Mouse (Mus musculus): ENCODE data around the gene Gng5. TPM values are rescaled to one million over a fixed set of nuclear protein-coding genes. Genes with fewer than 3 reads are reported as not detected.
A peak's percentile ranks its signal among the peaks of the same experiment; 100 is the strongest.

Gene Gng5
- polyA plus RNA-seq (2015; fragmentation: Nextera tagmentation; extraction: Ambion mirVana) = 826 and 839 TPM in 2 replicates

DNA sequence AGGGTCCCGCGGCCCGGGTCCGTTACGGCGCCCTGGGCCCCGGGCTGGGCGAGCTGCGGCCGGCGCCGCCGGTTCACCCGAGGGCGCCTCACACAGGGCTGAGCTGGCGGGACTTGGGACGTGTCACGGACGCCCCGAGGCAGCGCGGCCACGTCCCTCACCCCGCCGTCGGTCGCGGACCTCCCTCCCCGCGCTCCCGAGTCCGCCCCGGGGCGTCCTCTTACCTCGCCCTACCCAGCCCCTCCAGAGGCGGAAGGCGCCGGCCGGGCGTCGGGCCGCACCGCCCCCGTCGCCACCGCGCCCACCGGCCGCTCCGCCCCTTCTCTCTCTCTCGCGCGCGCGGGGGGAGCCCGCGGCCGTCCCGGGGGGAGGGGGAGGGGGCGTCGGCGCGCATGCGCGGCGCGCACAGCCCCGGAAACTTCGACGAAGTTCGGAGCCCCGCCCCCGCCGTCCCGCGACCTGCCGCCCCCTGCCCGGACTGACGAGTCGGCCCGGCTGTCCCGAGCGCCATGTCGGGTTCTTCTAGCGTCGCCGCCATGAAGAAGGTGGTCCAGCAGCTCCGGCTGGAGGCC lies at the start of gene Gng5, which contains the start of gene Spata1:
TSS of gene Gng5 (plus strand) at position 377 of the 572 bp plus-strand sequence.
TSS of gene Spata1 (minus strand) at position 323 of the 572 bp plus-strand sequence.
- Histone ChIP-seq H3K4me2 (replicated peaks) (peak within 1 kb of the TSS; percentile 64), H3K4me1 (peaks cover 17% of the 10 kb centered on the region), H3K9me3 (replicated peaks) (no peaks in the 10 kb centered on the region), H3K27me3 (no peaks in the 10 kb centered on the region), H3K36me3 (peaks cover 11% of the 10 kb centered on the region; the same call in 1 of the 2 replicates), H3K9ac (peak within 1 kb of the TSS; percentile 94), H3K4me3 (replicated peaks) (peak within 1 kb of the TSS; percentile 76), H3K27ac (replicated peaks) (peak within 1 kb of the TSS; percentile 96)
- under 1% methylated on average over 67 of the region's 88 CpGs for WGBS
- ATAC-seq (ENCODE audit: insufficient number of reproducible peaks, low FRiP score, low TSS enrichment, low read depth) = peak; percentile 96

DNA sequence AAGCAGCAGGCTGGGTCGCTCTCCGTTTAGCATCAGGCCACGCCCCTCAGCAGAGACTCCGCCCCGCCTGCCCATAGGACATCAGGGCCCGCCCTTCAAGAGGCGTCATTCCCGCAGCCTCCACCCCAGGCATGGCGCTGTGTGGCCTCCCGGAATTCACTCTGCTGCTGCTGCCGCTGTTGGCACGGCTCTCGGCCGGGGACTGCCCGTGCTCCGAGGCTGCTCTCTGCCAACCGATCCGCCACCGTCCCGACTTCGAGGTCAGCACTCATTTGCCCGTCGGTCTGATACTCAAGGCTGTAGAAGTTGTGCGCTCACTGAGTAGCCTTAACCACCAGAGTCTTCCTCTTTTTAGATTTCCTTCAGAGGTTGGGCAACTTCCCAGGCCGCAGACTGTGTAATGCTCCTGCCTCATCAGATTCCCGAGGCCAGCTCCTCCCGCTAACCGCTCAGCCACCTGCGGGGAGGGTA lies 49.2 kb upstream of the Gng5 start:
- H3K27ac ChIP-seq (replicated peaks) = peak overlapping the region; percentile 90

DNA sequence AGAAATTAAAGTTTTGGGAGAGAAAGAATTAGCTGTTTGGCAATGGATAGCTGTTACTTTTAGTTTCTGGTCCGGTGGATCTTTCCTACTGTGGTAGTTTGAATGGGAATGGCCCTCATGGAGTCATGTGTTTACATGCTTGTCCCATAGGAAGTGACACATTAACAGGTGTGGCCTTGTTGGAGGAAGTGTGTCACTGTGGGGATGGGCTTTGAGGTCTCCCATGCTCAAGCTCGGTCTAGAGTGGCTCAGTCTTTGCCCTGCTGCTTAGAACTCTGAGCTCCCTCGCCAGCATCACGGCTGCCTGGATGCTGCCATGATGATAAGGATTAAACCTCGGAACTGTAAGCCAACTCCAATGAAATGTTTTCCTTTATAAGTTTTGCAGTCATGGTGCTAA lies 48.2 kb upstream of the Gng5 start:
- no peak overlapping the region for H3K4me2 ChIP-seq (replicated peaks)
- no peak overlapping the region for H3K9ac ChIP-seq
- peaks cover 9% of the 10 kb centered on the region; the same call in 1 of the 2 replicates for H3K4me1 ChIP-seq
- no peak for ATAC-seq (ENCODE audit: insufficient number of reproducible peaks, low FRiP score, low TSS enrichment, low read depth)
- H3K9me3 ChIP-seq (replicated peaks) = no peaks in the 10 kb centered on the region
- H3K27me3 ChIP-seq = no peaks in the 10 kb centered on the region
- no peak overlapping the region for H3K27ac ChIP-seq (replicated peaks)
- WGBS = 80% methylated on average over 5 of the region's 5 CpGs
- H3K36me3 ChIP-seq = peaks cover 7% of the 10 kb centered on the region; the same call in 1 of the 2 replicates
- H3K4me3 ChIP-seq (replicated peaks) = no peak overlapping the region

More for the DNA sequence above, 49.2 kb upstream of the Gng5 start:
- peak overlapping the region; percentile 61 for H3K4me3 ChIP-seq (replicated peaks)
- WGBS = under 1% methylated on average over 29 of the region's 29 CpGs
- peak overlapping the region; percentile 54 for H3K9ac ChIP-seq
- H3K27me3 ChIP-seq = no peaks in the 10 kb centered on the region
- H3K9me3 ChIP-seq (replicated peaks) = no peaks in the 10 kb centered on the region
- peak overlapping the region; percentile 54 for H3K4me2 ChIP-seq (replicated peaks)
- H3K36me3 ChIP-seq = peaks cover 3% of the 10 kb centered on the region; the same call in 1 of the 2 replicates
- H3K4me1 ChIP-seq = peaks cover 9% of the 10 kb centered on the region; the same call in 1 of the 2 replicates
- peak; percentile 98 for ATAC-seq (ENCODE audit: insufficient number of reproducible peaks, low FRiP score, low TSS enrichment, low read depth)

DNA sequence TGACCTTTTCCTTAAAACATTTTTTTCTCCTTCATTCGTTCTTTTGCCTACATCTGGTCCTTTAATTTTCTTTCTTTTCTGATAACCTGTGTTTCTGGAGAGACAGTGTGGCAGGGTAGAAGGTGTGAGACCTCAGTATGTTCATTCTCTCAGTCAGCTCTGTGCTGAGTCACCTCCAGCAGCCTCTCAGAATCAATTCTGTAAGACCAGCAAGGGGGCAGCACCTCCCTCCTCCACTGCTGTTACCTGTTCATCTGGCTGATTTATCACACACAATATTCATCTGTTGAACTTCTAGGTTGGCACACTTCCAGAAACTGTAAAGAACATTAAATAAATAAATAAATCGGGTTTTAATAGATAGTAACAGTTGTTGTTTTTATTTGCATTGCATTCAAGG lies 36.7 kb upstream of the Gng5 start:
- Histone ChIP-seq H3K9ac (no peak overlapping the region), H3K4me3 (replicated peaks) (no peak overlapping the region), H3K9me3 (replicated peaks) (no peaks in the 10 kb centered on the region), H3K36me3 (no peaks in the 10 kb centered on the region), H3K4me1 (no peaks in the 10 kb centered on the region), H3K27ac (replicated peaks) (no peak overlapping the region), H3K27me3 (no peaks in the 10 kb centered on the region), H3K4me2 (replicated peaks) (no peak overlapping the region)
- 48% methylated on average over 2 of the region's 2 CpGs for WGBS
- no peak for ATAC-seq (ENCODE audit: insufficient number of reproducible peaks, low FRiP score, low TSS enrichment, low read depth)

DNA sequence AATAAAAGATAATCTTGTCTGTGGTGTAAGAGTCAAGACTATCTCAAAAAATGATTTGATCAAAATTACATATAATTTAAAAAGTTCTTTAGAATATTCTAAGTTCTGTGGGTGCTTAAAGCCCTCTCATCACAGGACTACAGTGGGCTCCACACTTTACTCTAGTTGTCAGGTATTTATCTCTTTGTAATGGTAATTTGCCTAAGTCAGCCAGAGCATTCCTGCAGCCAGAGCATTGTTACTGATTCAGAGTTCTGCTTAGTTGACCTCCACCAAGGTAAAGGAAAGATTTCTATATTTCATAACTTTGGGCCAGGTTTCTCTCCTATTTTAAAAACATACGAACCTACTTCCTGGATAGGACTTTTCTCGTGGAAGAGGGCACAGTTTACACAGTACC lies 30.4 kb upstream of the Gng5 start:
- H3K27ac ChIP-seq (replicated peaks) = no peak overlapping the region
- no peaks in the 10 kb centered on the region for H3K9me3 ChIP-seq (replicated peaks)
- H3K4me2 ChIP-seq (replicated peaks) = no peak overlapping the region
- ATAC-seq (ENCODE audit: insufficient number of reproducible peaks, low FRiP score, low TSS enrichment, low read depth) = no peak
- H3K9ac ChIP-seq = no peak overlapping the region
- no peaks in the 10 kb centered on the region for H3K27me3 ChIP-seq
- no peaks in the 10 kb centered on the region for H3K36me3 ChIP-seq
- 83% methylated on average over 2 of the region's 2 CpGs for WGBS
- no peak overlapping the region for H3K4me3 ChIP-seq (replicated peaks)
- H3K4me1 ChIP-seq = no peaks in the 10 kb centered on the region

DNA sequence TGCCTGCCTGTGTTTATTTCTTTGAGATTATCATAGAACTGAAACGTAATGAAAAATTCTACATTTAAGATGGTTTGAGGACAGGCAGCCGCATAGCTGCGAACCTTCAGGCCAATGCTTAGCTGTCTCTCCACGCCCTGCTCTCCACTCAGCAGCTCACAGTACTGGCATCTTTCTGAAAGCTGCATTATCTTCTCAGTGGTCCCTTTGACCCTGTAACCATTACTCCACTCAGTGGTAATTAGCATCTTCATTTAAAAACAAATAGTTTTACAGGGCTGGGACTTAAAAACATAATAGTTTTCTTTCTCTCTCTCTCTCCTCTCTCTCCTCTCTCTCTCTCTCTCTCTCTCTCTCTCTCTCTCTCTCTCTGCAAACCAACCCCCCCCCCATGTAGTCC lies 26.9 kb upstream of the Gng5 start:
- H3K9ac ChIP-seq = no peak overlapping the region
- no peak overlapping the region for H3K4me3 ChIP-seq (replicated peaks)
- no peak for ATAC-seq (ENCODE audit: insufficient number of reproducible peaks, low FRiP score, low TSS enrichment, low read depth)
- H3K36me3 ChIP-seq = no peaks in the 10 kb centered on the region
- no peak overlapping the region for H3K27ac ChIP-seq (replicated peaks)
- H3K4me2 ChIP-seq (replicated peaks) = no peak overlapping the region
- 60% methylated on average over 4 of the region's 4 CpGs for WGBS
- no peaks in the 10 kb centered on the region for H3K4me1 ChIP-seq
- H3K27me3 ChIP-seq = no peaks in the 10 kb centered on the region
- no peaks in the 10 kb centered on the region for H3K9me3 ChIP-seq (replicated peaks)

DNA sequence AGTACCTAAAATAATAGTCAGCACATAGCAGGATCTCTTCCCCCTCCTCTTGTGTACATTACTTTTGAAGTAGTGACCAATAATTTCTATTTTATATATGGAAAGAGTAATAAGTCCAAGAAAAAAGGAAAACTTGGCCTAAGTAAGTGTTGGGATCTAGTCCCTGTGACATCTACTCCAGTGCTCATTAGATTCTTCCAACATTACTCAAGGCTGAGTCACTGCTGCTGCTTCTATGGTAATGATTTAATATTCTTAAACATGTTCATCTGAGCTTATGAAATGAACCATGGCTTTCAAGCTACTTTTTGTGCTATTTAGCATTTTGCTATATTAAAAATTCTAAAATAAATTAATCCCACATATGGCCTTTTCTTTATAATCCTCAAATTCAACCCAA lies 25.9 kb upstream of the Gng5 start:
- Histone ChIP-seq H3K9ac (no peak overlapping the region), H3K27ac (replicated peaks) (no peak overlapping the region), H3K4me2 (replicated peaks) (no peak overlapping the region), H3K4me3 (replicated peaks) (no peak overlapping the region), H3K27me3 (no peaks in the 10 kb centered on the region), H3K9me3 (replicated peaks) (no peaks in the 10 kb centered on the region), H3K4me1 (no peaks in the 10 kb centered on the region), H3K36me3 (no peaks in the 10 kb centered on the region)
- ATAC-seq (ENCODE audit: insufficient number of reproducible peaks, low FRiP score, low TSS enrichment, low read depth) = no peak

DNA sequence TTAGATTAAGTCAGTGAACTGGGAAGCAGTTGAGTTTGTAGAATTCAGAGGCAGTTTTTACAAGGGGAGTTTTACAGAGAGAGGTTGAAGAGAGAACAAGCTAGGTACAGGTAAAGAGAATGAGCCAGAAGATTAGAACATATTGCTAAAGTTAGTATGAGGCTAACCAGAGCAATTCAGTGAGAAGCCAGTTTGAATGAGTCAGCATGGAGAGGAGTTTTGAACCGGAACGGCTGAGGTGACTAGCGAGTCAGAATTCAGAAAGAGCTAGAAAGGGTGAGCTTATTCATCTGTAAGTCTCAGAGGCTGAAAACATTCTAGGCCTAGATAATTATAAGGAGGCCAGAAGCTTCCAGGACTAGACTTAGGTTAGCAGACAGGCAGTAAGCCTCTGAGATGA lies 25.2 kb upstream of the Gng5 start:
- Histone ChIP-seq H3K4me3 (replicated peaks) (no peak overlapping the region), H3K9me3 (replicated peaks) (no peaks in the 10 kb centered on the region), H3K4me1 (no peaks in the 10 kb centered on the region), H3K27me3 (no peaks in the 10 kb centered on the region), H3K9ac (no peak overlapping the region), H3K27ac (replicated peaks) (no peak overlapping the region), H3K36me3 (no peaks in the 10 kb centered on the region), H3K4me2 (replicated peaks) (no peak overlapping the region)
- ATAC-seq (ENCODE audit: insufficient number of reproducible peaks, low FRiP score, low TSS enrichment, low read depth) = no peak
- WGBS = 96% methylated on average over 3 of the region's 3 CpGs

DNA sequence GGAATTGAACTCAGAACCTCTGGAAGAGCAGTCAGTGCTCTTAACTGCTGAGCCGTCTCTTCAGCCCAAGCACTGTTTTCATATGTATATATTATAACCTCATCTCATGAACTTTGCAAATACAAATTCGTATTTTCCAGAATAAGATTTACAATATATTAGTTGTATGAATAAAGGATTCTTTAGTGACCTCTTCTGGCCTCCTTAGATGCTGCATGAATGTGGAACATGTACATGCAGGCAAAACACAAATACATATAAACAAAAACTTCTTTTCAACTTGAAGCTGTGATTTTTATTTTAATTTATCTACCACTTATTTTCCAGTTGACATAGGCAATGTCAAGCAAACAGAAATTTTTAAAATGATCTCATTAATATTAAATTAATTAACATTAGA lies 17.6 kb upstream of the Gng5 start:
- Histone ChIP-seq H3K4me2 (replicated peaks) (no peak overlapping the region), H3K9ac (no peak overlapping the region), H3K4me3 (replicated peaks) (no peak overlapping the region), H3K27me3 (no peaks in the 10 kb centered on the region), H3K9me3 (replicated peaks) (no peaks in the 10 kb centered on the region), H3K27ac (replicated peaks) (no peak overlapping the region), H3K36me3 (no peaks in the 10 kb centered on the region), H3K4me1 (no peaks in the 10 kb centered on the region)
- 66% methylated on average over 2 of the region's 2 CpGs for WGBS
- no peak for ATAC-seq (ENCODE audit: insufficient number of reproducible peaks, low FRiP score, low TSS enrichment, low read depth)

DNA sequence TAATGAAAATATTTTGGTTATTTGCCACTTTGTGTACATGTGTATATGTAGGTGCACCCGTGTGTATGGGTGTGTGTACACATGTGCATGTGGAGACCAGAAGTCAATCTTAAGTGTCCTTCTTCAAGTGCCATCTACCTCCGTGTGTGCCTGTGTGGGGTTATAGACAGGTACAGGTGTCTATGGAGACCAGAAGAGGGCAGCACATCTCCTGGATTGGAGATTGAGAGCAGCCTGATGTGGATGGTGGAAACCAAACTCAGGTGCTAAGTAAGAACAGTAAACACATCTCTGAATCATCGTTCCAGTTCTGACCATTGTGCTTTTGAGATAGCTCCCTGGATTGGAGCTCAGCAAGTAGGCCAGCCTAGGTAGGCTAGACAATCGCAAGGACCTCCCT lies 13.1 kb upstream of the Gng5 start:
- H3K4me3 ChIP-seq (replicated peaks) = no peak overlapping the region
- H3K27ac ChIP-seq (replicated peaks) = no peak overlapping the region
- H3K36me3 ChIP-seq = no peaks in the 10 kb centered on the region
- 85% methylated on average over 4 of the region's 4 CpGs for WGBS
- H3K27me3 ChIP-seq = no peaks in the 10 kb centered on the region
- H3K4me2 ChIP-seq (replicated peaks) = no peak overlapping the region
- H3K4me1 ChIP-seq = no peaks in the 10 kb centered on the region
- no peak overlapping the region for H3K9ac ChIP-seq
- ATAC-seq (ENCODE audit: insufficient number of reproducible peaks, low FRiP score, low TSS enrichment, low read depth) = no peak
- no peaks in the 10 kb centered on the region for H3K9me3 ChIP-seq (replicated peaks)

DNA sequence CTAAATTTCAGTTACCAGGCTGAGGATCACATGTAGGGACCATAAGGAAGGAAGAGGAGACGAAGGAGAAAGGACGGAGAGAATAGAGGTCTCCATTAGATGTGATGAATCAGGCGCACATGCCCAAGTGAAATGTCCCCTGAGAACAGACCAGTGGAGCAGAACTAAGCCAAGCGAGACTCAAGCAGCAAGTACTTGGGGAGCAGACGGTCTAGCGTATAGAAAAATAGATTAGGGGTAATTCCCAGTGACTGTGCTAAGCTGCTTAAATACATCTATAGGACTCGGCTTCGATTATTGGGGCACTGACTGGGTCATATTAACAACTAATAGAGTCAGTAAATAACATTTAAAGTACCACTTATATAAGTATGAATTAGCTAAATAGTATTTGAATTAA lies 4.7 kb upstream of the Gng5 start:
- no peak overlapping the region for H3K4me3 ChIP-seq (replicated peaks)
- 0 out of 2 replicates have a peak, but pooled peaks cover 6% of the 10 kb centered on the region for H3K4me1 ChIP-seq
- no peak overlapping the region for H3K4me2 ChIP-seq (replicated peaks)
- H3K36me3 ChIP-seq = no peaks in the 10 kb centered on the region
- H3K27me3 ChIP-seq = no peaks in the 10 kb centered on the region
- no peak overlapping the region for H3K9ac ChIP-seq
- WGBS = 82% methylated on average over 8 of the region's 8 CpGs
- H3K27ac ChIP-seq (replicated peaks) = no peak overlapping the region
- no peak for ATAC-seq (ENCODE audit: insufficient number of reproducible peaks, low FRiP score, low TSS enrichment, low read depth)
- no peaks in the 10 kb centered on the region for H3K9me3 ChIP-seq (replicated peaks)

DNA sequence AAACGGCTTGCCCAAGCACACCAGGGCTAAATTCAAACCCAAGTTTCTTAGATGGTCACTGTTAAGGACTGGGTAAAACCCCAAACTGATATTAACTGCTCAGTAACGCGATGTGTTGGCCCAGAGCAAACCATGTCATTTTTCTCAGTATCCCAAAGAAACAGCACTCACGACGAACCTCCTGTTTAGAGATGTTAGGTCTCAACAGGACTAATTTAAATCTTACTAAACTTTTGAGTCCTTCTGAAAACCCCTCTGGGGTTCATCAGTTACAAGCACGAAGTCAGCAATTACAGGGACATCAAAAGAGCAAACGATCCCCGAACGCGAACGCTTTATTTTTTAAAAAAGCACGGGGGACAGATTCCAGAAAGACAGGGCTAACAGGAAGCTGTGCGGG lies 618 bp upstream of the Gng5 start:
- H3K36me3 ChIP-seq = peaks cover 11% of the 10 kb centered on the region; the same call in 1 of the 2 replicates
- H3K27ac ChIP-seq (replicated peaks) = peak overlapping the region; percentile 96
- peak overlapping the region; percentile 90 for H3K9ac ChIP-seq
- peak overlapping the region; percentile 76 for H3K4me3 ChIP-seq (replicated peaks)
- no peaks in the 10 kb centered on the region for H3K27me3 ChIP-seq
- no peak for ATAC-seq (ENCODE audit: insufficient number of reproducible peaks, low FRiP score, low TSS enrichment, low read depth)
- H3K4me2 ChIP-seq (replicated peaks) = peak overlapping the region; percentile 64
- H3K4me1 ChIP-seq = peaks cover 17% of the 10 kb centered on the region
- no peaks in the 10 kb centered on the region for H3K9me3 ChIP-seq (replicated peaks)
- WGBS = 1% methylated on average over 13 of the region's 13 CpGs

Data from embryonic facial prominence, embryonic 15.5 days (tissue).